25 mouse cellular contexts compared by ENCODE assay signal in the genomic region with DNA sequence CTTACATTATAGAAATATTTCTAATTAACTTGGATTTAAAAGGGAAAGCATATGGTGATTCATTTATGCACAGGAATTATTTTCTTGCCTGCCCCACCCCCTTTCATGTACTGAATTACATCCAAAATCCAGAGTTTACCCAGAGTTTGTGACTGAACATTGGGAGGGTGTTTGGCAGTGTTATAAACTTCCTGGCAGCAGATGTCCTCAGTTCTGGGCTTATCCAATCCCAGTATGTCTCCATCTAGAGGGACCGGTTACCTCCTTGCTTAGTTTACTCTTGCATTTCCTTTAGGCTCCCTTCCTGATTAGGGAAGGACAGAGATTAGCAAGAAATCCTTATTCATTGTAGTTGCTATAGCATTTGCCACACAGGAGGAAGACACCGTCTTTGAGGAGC.
"Had no signal": no experiment of that assay in that cellular context is flagged by ENCODE, and none has a peak within 500 bp of the region (broad histone marks: within the 10 kb centered on the region; RNA-seq: fewer than 3 reads in every experiment).

No protein-coding gene starts in this region.

- H3K4me2 ChIP-seq: limb, embryonic 13.5 days; liver, embryonic 13.5 days; midbrain, embryonic 13.5 days; neural tube, embryonic 13.5 days; stomach, embryonic 15.5 days had no signal

- H3K27ac ChIP-seq: hindbrain, postnatal 0 days; left cerebral cortex, adult 2 months; limb, embryonic 10.5 days; limb, embryonic 13.5 days; liver, embryonic 13.5 days; macrophage; midbrain, embryonic 13.5 days; neural tube, embryonic 13.5 days; stomach, embryonic 15.5 days had no signal

- H3K9me3 ChIP-seq: limb, embryonic 10.5 days; limb, embryonic 13.5 days; liver, embryonic 13.5 days; midbrain, embryonic 13.5 days; neural tube, embryonic 13.5 days; stomach, embryonic 15.5 days had no signal

- ATAC-seq: hindbrain, postnatal 0 days; inflammation-experienced regulatory T-cells, adult 6 months; intestine, embryonic 16.5 days; midbrain, embryonic 13.5 days; midbrain, embryonic 16.5 days had no signal

- H3K27me3 ChIP-seq: limb, embryonic 13.5 days; liver, embryonic 13.5 days; midbrain, embryonic 13.5 days; neural tube, embryonic 13.5 days; stomach, embryonic 15.5 days had no signal

- H3K4me3 ChIP-seq: left cerebral cortex, adult 2 months; limb, embryonic 10.5 days; limb, embryonic 13.5 days; liver, embryonic 13.5 days; midbrain, embryonic 13.5 days; myocyte; neural tube, embryonic 13.5 days; stomach, embryonic 15.5 days had no signal

- H3K36me3 ChIP-seq: limb, embryonic 13.5 days; liver, embryonic 13.5 days; midbrain, embryonic 13.5 days; neural tube, embryonic 13.5 days; stomach, embryonic 15.5 days had no signal

- DNase-seq: kidney, adult 18-20 months; kidney, adult 9 months; kidney, postnatal 14 days; kidney, postnatal 4 days; layer of hippocampus, postnatal 36 days; liver; liver, embryonic 13.5 days; retina, postnatal 1 day; right cerebral cortex, postnatal 25 days; spleen, adult 18-20 months; thymus, adult 18-20 months; thymus, postnatal 14 days; thymus, postnatal 4 days had no signal

- H3K9ac ChIP-seq: limb, embryonic 13.5 days; liver, embryonic 13.5 days; midbrain, embryonic 13.5 days; neural tube, embryonic 13.5 days; stomach, embryonic 15.5 days had no signal
